Mouse (Mus musculus) megakaryocyte progenitor cell, adult 5-6 weeks (primary cell): ENCODE results near the gene Srr. TPM values are rescaled to one million over a fixed set of nuclear protein-coding genes. Genes with fewer than 3 reads are reported as not detected.

Experiments
- ATAC-seq: replicated peaks from 2 replicates; pipeline ENCODE4 v1.8.0; 2016; ENCODE audit warnings: mild to moderate bottlenecking, moderate TSS enrichment, inconsistent platforms; ENCODE audit not compliant: poor library complexity
- total RNA-seq, 2 experiments: library from RNA; stranded (forward) in 1 of 2; stranded (reverse) in 1 of 2; fragments of 157-497, 149-512 nt in 1 of 2; fragments of 200-1000 nt in 1 of 2; gene quantifications; 2 replicates each; pipeline versions ENCODE4 v1.2.3 to v1.2.4; 2015 to 2017

Gene Srr
- total RNA-seq, 2 experiments from 2014 or later = 6.1 to 6.3 TPM

- no peak for ATAC-seq
Observed at GRCm38 (mm10) chr11:74908618-74909399, 16.9 kb downstream of the Srr start.

- no peak for ATAC-seq
Observed at GRCm38 (mm10) chr11:74907850-74908249, 17.9 kb downstream of the Srr start.

- no peak for ATAC-seq
Observed at GRCm38 (mm10) chr11:74902416-74902815, 23.3 kb downstream of the Srr start.

GRCm38 (mm10) chr11:74901555-74901954, 24.2 kb downstream of the Srr start:
- ATAC-seq = no peak

GRCm38 (mm10) chr11:74898517-74898827, 27.3 kb downstream of the Srr start:
- ATAC-seq = no peak

- peak; percentile 84 for ATAC-seq
Observed at GRCm38 (mm10) chr11:74897678-74898516, 27.9 kb downstream of the Srr start, which contains the start of gene Tsr1. Tsr1 (plus strand) TSS chr11:74898071.

GRCm38 (mm10) chr11:74896901-74897677, 28.7 kb downstream of the Srr start, which contains the start of gene Sgsm2:
Sgsm2 (minus strand) TSS chr11:74897060.
- peak; percentile 51 for ATAC-seq

GRCm38 (mm10) chr11:74895980-74896900, 29.5 kb downstream of the Srr start:
- ATAC-seq = peak; percentile 64

GRCm38 (mm10) chr11:74894619-74895018, 31.1 kb downstream of the Srr start:
- no peak for ATAC-seq

- no peak for ATAC-seq
Observed at GRCm38 (mm10) chr11:74883098-74883497, 42.6 kb downstream of the Srr start.

- ATAC-seq = no peak
Observed at GRCm38 (mm10) chr11:74881979-74882378, 43.8 kb downstream of the Srr start.

GRCm38 (mm10) chr11:74880999-74881398, 44.7 kb downstream of the Srr start:
- no peak for ATAC-seq

- no peak for ATAC-seq
Observed at GRCm38 (mm10) chr11:74876801-74877200, 48.9 kb downstream of the Srr start.

- ATAC-seq = no peak
Observed at GRCm38 (mm10) chr11:74874630-74875029, 51.1 kb downstream of the Srr start.

GRCm38 (mm10) chr11:74870991-74871622, 54.6 kb downstream of the Srr start:
- ATAC-seq = no peak

GRCm38 (mm10) chr11:74870544-74870943, 55.2 kb downstream of the Srr start:
- no peak for ATAC-seq

- ATAC-seq = no peak
Observed at GRCm38 (mm10) chr11:74869603-74870002, 56.1 kb downstream of the Srr start.

GRCm38 (mm10) chr11:74868046-74868760, 57.5 kb downstream of the Srr start:
- no peak for ATAC-seq

- no peak for ATAC-seq
Observed at GRCm38 (mm10) chr11:74867181-74867580, 58.6 kb downstream of the Srr start.
